ENCODE assay signal across 21 mouse cellular contexts in the genomic region with DNA sequence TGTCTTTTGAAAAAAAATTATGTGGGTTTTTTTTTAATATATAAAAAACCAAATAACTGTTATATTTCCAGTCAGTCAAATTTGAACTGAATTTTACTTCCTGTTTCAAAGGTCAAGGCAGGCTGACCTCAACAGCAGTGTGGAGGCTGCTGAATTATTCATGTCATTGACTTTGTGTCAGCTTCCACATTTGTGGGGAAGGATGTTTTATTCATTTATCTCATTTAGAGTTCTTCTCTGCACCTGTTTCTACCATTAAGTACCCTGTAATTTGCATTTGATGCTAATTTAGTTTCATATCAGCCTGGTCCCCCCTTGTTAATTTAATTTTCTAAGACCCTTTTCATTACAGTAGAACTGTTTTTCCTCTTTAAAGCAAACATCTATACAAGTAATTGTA. TPM values are rescaled to one million over a fixed set of nuclear protein-coding genes. Genes with fewer than 3 reads are reported as not detected.
DNase-seq lines count a peak whose midpoint lies in the region; ATAC-seq and TF ChIP-seq lines count a peak whose summit lies in the region.
"Had no signal": no experiment of that assay in that cellular context is flagged by ENCODE, and none has a peak within 500 bp of the region (broad histone marks: within the 10 kb centered on the region; RNA-seq: fewer than 3 reads in every experiment).

No protein-coding gene starts in this region.

- H3K9ac ChIP-seq in hindbrain, postnatal 0 days (replicated peaks; ENCODE audit: low read length), result no peak overlapping the region
- H3K9ac ChIP-seq in neural tube, embryonic 11.5 days (ENCODE audit: low read length), result no peak overlapping the region
- no peak overlapping the region for H3K9ac ChIP-seq in neural tube, embryonic 15.5 days (replicated peaks)
- H3K9ac ChIP-seq in forebrain, embryonic 14.5 days (ENCODE audit: low read length), result no peak overlapping the region
- H3K9ac ChIP-seq: intestine, embryonic 15.5 days; liver, embryonic 13.5 days; lung, embryonic 14.5 days had no signal

- ATAC-seq in hindbrain, postnatal 0 days, result no peak
- no peak for ATAC-seq in neural tube, embryonic 11.5 days (ENCODE audit: insufficient read depth, low FRiP score, low TSS enrichment)
- no peak for ATAC-seq in neural tube, embryonic 15.5 days (ENCODE audit: low FRiP score)
- peak; percentile 81 for ATAC-seq in forebrain, embryonic 14.5 days
- ATAC-seq in inflammation-experienced regulatory T-cells, adult 6 months, result no peak
- ATAC-seq: intestine, embryonic 15.5 days had no signal

- no peaks in the 10 kb centered on the region for H3K9me3 ChIP-seq in hindbrain, embryonic 10.5 days
- H3K9me3 ChIP-seq in hindbrain, postnatal 0 days (ENCODE audit: low read length), result no peaks in the 10 kb centered on the region
- no peaks in the 10 kb centered on the region for H3K9me3 ChIP-seq in neural tube, embryonic 11.5 days (ENCODE audit: control insufficient read depth, low read length)
- no peaks in the 10 kb centered on the region for H3K9me3 ChIP-seq in neural tube, embryonic 15.5 days (replicated peaks)
- H3K9me3 ChIP-seq in forebrain, embryonic 14.5 days (replicated peaks; ENCODE audit: control insufficient read depth, low read length), result no peaks in the 10 kb centered on the region
- H3K9me3 ChIP-seq: heart, embryonic 10.5 days; intestine, embryonic 15.5 days; liver, embryonic 13.5 days had no signal

- peaks cover 57% of the 10 kb centered on the region for H3K4me1 ChIP-seq in hindbrain, embryonic 10.5 days (replicated peaks)
- H3K4me1 ChIP-seq in hindbrain, postnatal 0 days (ENCODE audit: insufficient read depth, low read length), result 0 out of 2 replicates have a peak, but pooled peaks cover 5% of the 10 kb centered on the region
- peaks cover 27% of the 10 kb centered on the region for H3K4me1 ChIP-seq in neural tube, embryonic 11.5 days (ENCODE audit: control insufficient read depth, insufficient read depth, low read length)
- peaks cover 50% of the 10 kb centered on the region for H3K4me1 ChIP-seq in neural tube, embryonic 15.5 days
- H3K4me1 ChIP-seq in forebrain, embryonic 14.5 days (ENCODE audit: control insufficient read depth, insufficient read depth, low read length), result peaks cover 7% of the 10 kb centered on the region; the same call in 1 of the 2 replicates
- H3K4me1 ChIP-seq: intestine, embryonic 15.5 days; liver, embryonic 13.5 days had no signal

- no peak for TF ChIP-seq POLR2A in brain, embryonic 14.5 days (IDR thresholded peaks at IDR 0.05; ENCODE audit: borderline replicate concordance, extremely low read depth, insufficient read depth, insufficient read length, poor library complexity, severe bottlenecking)

- no peak for TF ChIP-seq CTCF in hindbrain, postnatal 0 days (IDR thresholded peaks at IDR 0.05; ENCODE audit: low read depth)
- TF ChIP-seq CTCF in brain, embryonic 14.5 days (IDR thresholded peaks at IDR 0.05; ENCODE audit: borderline replicate concordance, extremely low read depth, insufficient read depth, insufficient read length), result no peak

- intact Hi-C loops in heart, postnatal 36 days (cut with DNase I), result no loop called here

- no peak overlapping the region for H3K4me2 ChIP-seq in hindbrain, postnatal 0 days (ENCODE audit: low read depth, low read length)
- no peak overlapping the region for H3K4me2 ChIP-seq in neural tube, embryonic 11.5 days (ENCODE audit: low read depth)
- H3K4me2 ChIP-seq in neural tube, embryonic 15.5 days, result no peak overlapping the region
- no peak overlapping the region for H3K4me2 ChIP-seq in forebrain, embryonic 14.5 days (ENCODE audit: low read length)
- H3K4me2 ChIP-seq: intestine, embryonic 15.5 days; liver, embryonic 13.5 days; lung, embryonic 14.5 days had no signal

- H3K4me3 ChIP-seq in hindbrain, embryonic 10.5 days, result no peak overlapping the region
- no peak overlapping the region for H3K4me3 ChIP-seq in hindbrain, postnatal 0 days (ENCODE audit: low read length)
- no peak overlapping the region for H3K4me3 ChIP-seq in neural tube, embryonic 11.5 days (ENCODE audit: low read depth, low read length)
- H3K4me3 ChIP-seq in neural tube, embryonic 15.5 days (replicated peaks), result no peak overlapping the region
- no peak overlapping the region for H3K4me3 ChIP-seq in forebrain, embryonic 14.5 days (ENCODE audit: low read depth, low read length)
- H3K4me3 ChIP-seq: heart, embryonic 10.5 days; intestine, embryonic 15.5 days; left cerebral cortex, adult 2 months; liver, embryonic 13.5 days had no signal

- no peaks in the 10 kb centered on the region for H3K27me3 ChIP-seq in hindbrain, embryonic 10.5 days (ENCODE audit: insufficient read depth, poor library complexity, severe bottlenecking)
- no peaks in the 10 kb centered on the region for H3K27me3 ChIP-seq in hindbrain, postnatal 0 days (ENCODE audit: insufficient read depth, low read length)
- H3K27me3 ChIP-seq in neural tube, embryonic 11.5 days (ENCODE audit: control insufficient read depth, insufficient read depth, low read length), result no peaks in the 10 kb centered on the region
- H3K27me3 ChIP-seq in neural tube, embryonic 15.5 days (replicated peaks), result no peaks in the 10 kb centered on the region
- H3K27me3 ChIP-seq in forebrain, embryonic 14.5 days (replicated peaks; ENCODE audit: control insufficient read depth, insufficient read depth, low read length), result peaks cover 31% of the 10 kb centered on the region
- H3K27me3 ChIP-seq: intestine, embryonic 15.5 days; liver, embryonic 13.5 days had no signal

- no peaks in the 10 kb centered on the region for H3K36me3 ChIP-seq in hindbrain, embryonic 10.5 days
- no peaks in the 10 kb centered on the region for H3K36me3 ChIP-seq in hindbrain, postnatal 0 days (ENCODE audit: insufficient read depth, low read length)
- H3K36me3 ChIP-seq in neural tube, embryonic 11.5 days (ENCODE audit: control insufficient read depth, insufficient read depth, low read length), result no peaks in the 10 kb centered on the region
- H3K36me3 ChIP-seq in neural tube, embryonic 15.5 days, result no peaks in the 10 kb centered on the region
- no peaks in the 10 kb centered on the region for H3K36me3 ChIP-seq in forebrain, embryonic 14.5 days (ENCODE audit: control insufficient read depth, insufficient read depth, low read length)
- H3K36me3 ChIP-seq: heart, embryonic 10.5 days; intestine, embryonic 15.5 days; liver, embryonic 13.5 days had no signal

- H3K27ac ChIP-seq in hindbrain, embryonic 10.5 days, result peak overlapping the region; percentile 84
- no peak overlapping the region for H3K27ac ChIP-seq in hindbrain, postnatal 0 days
- no peak overlapping the region for H3K27ac ChIP-seq in neural tube, embryonic 11.5 days (ENCODE audit: low read depth, low read length)
- H3K27ac ChIP-seq in neural tube, embryonic 15.5 days (replicated peaks), result no peak overlapping the region
- no peak overlapping the region for H3K27ac ChIP-seq in forebrain, embryonic 14.5 days (ENCODE audit: low read depth, low read length)
- H3K27ac ChIP-seq: heart, embryonic 10.5 days; intestine, embryonic 15.5 days; left cerebral cortex, adult 2 months; liver, embryonic 13.5 days had no signal

- peak; percentile 54 for DNase-seq in hindbrain, embryonic 10.5 days (ENCODE audit: low spot score)
- no peak for DNase-seq in hindbrain, postnatal 0 days (ENCODE audit: low spot score)
- peak; percentile 55 for DNase-seq in neural tube, embryonic 11.5 days (ENCODE audit: low spot score)
- DNase-seq in brain, embryonic 14.5 days (ENCODE audit: low read depth), result peak; percentile 74
- DNase-seq in forebrain, embryonic 14.5 days (ENCODE audit: low spot score), result peak; percentile 68
- no peak for DNase-seq in heart, postnatal 36 days
- DNase-seq: adrenal gland, postnatal 10 days; cerebellum, postnatal 10 days; gastrocnemius, postnatal 10 days; kidney, adult 8-10 months; kidney, postnatal 10 days; liver, embryonic 13.5 days; lung, embryonic 14.5 days; thymus, postnatal 14 days had no signal

RNA-seq across cellular contexts. Expression of a gene that starts 39.8 kb away (rescaled TPM):
- 60.1 and 77.9 TPM in 2 replicates for polyA plus RNA-seq in hindbrain, embryonic 10.5 days (2016; fragmentation: Nextera tagmentation; extraction: Ambion mirVana)
- 58.6 and 67.1 TPM in 2 replicates for total RNA-seq in hindbrain, postnatal 0 days (2014; rRNA removed)
- polyA plus RNA-seq in hindbrain, postnatal 0 days (2015; fragmentation: Nextera tagmentation; extraction: Ambion mirVana), result 71.7 and 77.7 TPM in 2 replicates
- polyA plus RNA-seq in neural tube, embryonic 11.5 days (2014; fragmentation: Nextera tagmentation; extraction: Ambion mirVana), result 104 and 113 TPM in 2 replicates
- polyA plus RNA-seq in neural tube, embryonic 15.5 days (2015; fragmentation: Nextera tagmentation; extraction: Ambion mirVana), result 157 and 168 TPM in 2 replicates
- polyA plus RNA-seq in brain, embryonic 14.5 days (2012; rRNA removed), result 33.8 and 53.1 TPM in 2 replicates
- polyA plus RNA-seq in forebrain, embryonic 14.5 days (2014; fragmentation: Nextera tagmentation; extraction: Ambion mirVana), result 30.7 and 37.6 TPM in 2 replicates
- total RNA-seq in heart, postnatal 36 days (2021), result 10 to 100 TPM; 13.4 to 14.4 TPM
- 1 to 10 TPM in 2 of 3 experiments, under 1 TPM in 1; 0.19 to 1.8 (median 1.8) TPM for polyA plus RNA-seq in inflammation-experienced regulatory T-cells, adult 6 months (2017; shearing (Covaris generic))
- total RNA-seq: granulocyte monocyte progenitor cell, adult 5-6 weeks; hematopoietic stem cell, adult 5-6 weeks had no signal

Comparison
In these comparisons a context has a peak if more than half of its experiments do, and no peak if none do; other contexts are left out.
1. DNase-seq: peak in hindbrain, embryonic 10.5 days (single experiment), neural tube, embryonic 11.5 days (single experiment), brain, embryonic 14.5 days (single experiment) and forebrain, embryonic 14.5 days (single experiment); none in hindbrain, postnatal 0 days (single experiment) and heart, postnatal 36 days (0 of 2).
2. RNA of a gene that starts 39.8 kb away (polyA plus RNA-seq): 157 to 168 TPM in neural tube, embryonic 15.5 days, 104 to 113 TPM in neural tube, embryonic 11.5 days, 60.1 to 77.9 TPM in hindbrain, embryonic 10.5 days, 71.7 to 77.7 TPM in hindbrain, postnatal 0 days, 33.8 to 53.1 TPM in brain, embryonic 14.5 days and 30.7 to 37.6 TPM in forebrain, embryonic 14.5 days; 0.19 to 1.8 TPM in inflammation-experienced regulatory T-cells, adult 6 months; every median in the first group is over 10 times any median in the second.